Mouse (Mus musculus) neural tube, embryonic 12.5 days (tissue): ENCODE data around the gene Gucy1a1. TPM values are rescaled to one million over a fixed set of nuclear protein-coding genes. Genes with fewer than 3 reads are reported as not detected.

Source experiments
- ATAC-seq: fragments of 200-750 bp; cut with Nextera tagmentation; 2 replicates; pipeline ENCODE4 v1.8.0; 2017; ENCODE audit warnings: low read depth, mild to moderate bottlenecking, moderate TSS enrichment, moderate library complexity; ENCODE audit not compliant: low FRiP score
- H3K27ac ChIP-seq: fragments of 300-500 bp; sonication (generic); 2 replicates; pipeline ENCODE4 v1.5.1; 2016
- H3K27me3 ChIP-seq: fragments of 300-500 bp; sonication (generic); replicated peaks from 2 replicates; pipeline ENCODE4 v1.6.1; 2016; ENCODE audit warnings: mild to moderate bottlenecking
- H3K36me3 ChIP-seq: fragments of 300-500 bp; sonication (generic); 2 replicates; pipeline ENCODE4 v1.6.1; 2016; ENCODE audit warnings: mild to moderate bottlenecking
- H3K4me1 ChIP-seq: fragments of 300-500 bp; sonication (generic); 2 replicates; pipeline ENCODE4 v1.6.1; 2016
- H3K4me2 ChIP-seq: fragments of 300-500 bp; sonication (generic); replicated peaks from 2 replicates; pipeline ENCODE4 v1.6.1; 2016; ENCODE audit warnings: mild to moderate bottlenecking
- H3K4me3 ChIP-seq: fragments of 300-500 bp; sonication (generic); 2 replicates; pipeline ENCODE4 v1.5.1; 2016
- H3K9ac ChIP-seq: fragments of 300-500 bp; sonication (generic); 2 replicates; pipeline ENCODE4 v1.6.1; 2016; ENCODE audit warnings: mild to moderate bottlenecking
- H3K9me3 ChIP-seq: fragments of 300-500 bp; sonication (generic); 2 replicates; pipeline ENCODE4 v1.6.1; 2016; ENCODE audit warnings: mild to moderate bottlenecking
- WGBS: fragments of 180-500 bp; shearing (Covaris S2); methylation state at CpG from one replicate; pipeline ENCODE4 v1.1.7; 2016; 5-methylcytosine and 5-hydroxymethylcytosine counted together
- polyA plus RNA-seq: library from polyadenylated mRNA; unstranded; fragments of >200 nt; fragmentation: Nextera tagmentation; extraction: Ambion mirVana; gene quantifications from 2 replicates; pipeline ENCODE4 v1.2.1, GENCODE M21; 2016

The Gucy1a1 gene
- polyA plus RNA-seq, 1 experiment from 2014 or later: 3.6 TPM

GRCm38 (mm10) chr3:82067830-82068229 is 77.8 kb downstream of the Gucy1a1 start:
- H3K4me1 ChIP-seq: no peaks in the 10 kb centered on the region
- H3K9ac ChIP-seq: no peak overlapping the region
- no peak overlapping the region for H3K27ac ChIP-seq
- no peak overlapping the region for H3K4me2 ChIP-seq
- no peaks in the 10 kb centered on the region for H3K9me3 ChIP-seq
- no peak overlapping the region for H3K4me3 ChIP-seq
- no peak for ATAC-seq
- H3K36me3 ChIP-seq: no peaks in the 10 kb centered on the region
- 86% methylated on average over 5 of the region's 5 CpGs for WGBS
- H3K27me3 ChIP-seq: no peaks in the 10 kb centered on the region; the same call in 1 of the 2 replicates

- 48% methylated on average over 9 of the region's 9 CpGs for WGBS
- no peaks in the 10 kb centered on the region for H3K9me3 ChIP-seq
- no peak overlapping the region for H3K4me3 ChIP-seq
- H3K27ac ChIP-seq: no peak overlapping the region
- H3K4me2 ChIP-seq: no peak overlapping the region
- H3K4me1 ChIP-seq: no peaks in the 10 kb centered on the region
- no peaks in the 10 kb centered on the region for H3K36me3 ChIP-seq
- H3K9ac ChIP-seq: no peak overlapping the region
- no peaks in the 10 kb centered on the region for H3K27me3 ChIP-seq
- ATAC-seq: peak; percentile 56; the same call in 1 of the 2 replicates
Observed at GRCm38 (mm10) chr3:82061402-82062180, 84.0 kb downstream of the Gucy1a1 start.

- no peak overlapping the region for H3K4me3 ChIP-seq
- no peaks in the 10 kb centered on the region for H3K36me3 ChIP-seq
- H3K4me2 ChIP-seq: no peak overlapping the region
- no peaks in the 10 kb centered on the region for H3K27me3 ChIP-seq
- WGBS: 64% methylated on average over 5 of the region's 5 CpGs
- ATAC-seq: no peak
- H3K9me3 ChIP-seq: no peaks in the 10 kb centered on the region
- no peak overlapping the region for H3K9ac ChIP-seq
- H3K27ac ChIP-seq: no peak overlapping the region
- no peaks in the 10 kb centered on the region for H3K4me1 ChIP-seq
Observed at GRCm38 (mm10) chr3:82057201-82057600, 88.4 kb downstream of the Gucy1a1 start.

- H3K4me2 ChIP-seq: no peak overlapping the region
- no peak overlapping the region for H3K9ac ChIP-seq
- H3K4me1 ChIP-seq: no peaks in the 10 kb centered on the region
- H3K9me3 ChIP-seq: no peaks in the 10 kb centered on the region
- no peaks in the 10 kb centered on the region for H3K36me3 ChIP-seq
- no peak overlapping the region for H3K27ac ChIP-seq
- no peaks in the 10 kb centered on the region for H3K27me3 ChIP-seq
- H3K4me3 ChIP-seq: no peak overlapping the region
- WGBS: 74% methylated on average over 5 of the region's 5 CpGs
- ATAC-seq: no peak
Observed at GRCm38 (mm10) chr3:82054283-82054974, 91.2 kb downstream of the Gucy1a1 start.

GRCm38 (mm10) chr3:82052029-82052428 is 93.6 kb downstream of the Gucy1a1 start:
- no peaks in the 10 kb centered on the region for H3K27me3 ChIP-seq
- no peaks in the 10 kb centered on the region for H3K36me3 ChIP-seq
- H3K9ac ChIP-seq: no peak overlapping the region
- H3K9me3 ChIP-seq: no peaks in the 10 kb centered on the region
- ATAC-seq: no peak
- WGBS: 47% methylated on average over 2 of the region's 2 CpGs
- H3K4me1 ChIP-seq: no peaks in the 10 kb centered on the region
- no peak overlapping the region for H3K27ac ChIP-seq
- no peak overlapping the region for H3K4me2 ChIP-seq
- H3K4me3 ChIP-seq: no peak overlapping the region

- Histone ChIP-seq H3K27me3 (no peaks in the 10 kb centered on the region), H3K36me3 (no peaks in the 10 kb centered on the region), H3K27ac (no peak overlapping the region), H3K9ac (no peak overlapping the region), H3K9me3 (no peaks in the 10 kb centered on the region), H3K4me2 (no peak overlapping the region), H3K4me3 (no peak overlapping the region), H3K4me1 (no peaks in the 10 kb centered on the region)
- ATAC-seq: no peak
Observed at GRCm38 (mm10) chr3:82051468-82051867, 94.1 kb downstream of the Gucy1a1 start.

- Histone ChIP-seq H3K4me2 (no peak overlapping the region), H3K27ac (no peak overlapping the region)
- no peak for ATAC-seq
Observed at GRCm38 (mm10) chr3:82048681-82049080, 96.9 kb downstream of the Gucy1a1 start.

GRCm38 (mm10) chr3:82048078-82048477 is 97.5 kb downstream of the Gucy1a1 start:
- no peaks in the 10 kb centered on the region for H3K9me3 ChIP-seq
- H3K36me3 ChIP-seq: no peaks in the 10 kb centered on the region
- WGBS: 62% methylated on average over 4 of the region's 4 CpGs
- H3K4me2 ChIP-seq: no peak overlapping the region
- H3K27me3 ChIP-seq: no peaks in the 10 kb centered on the region
- H3K4me1 ChIP-seq: no peaks in the 10 kb centered on the region
- ATAC-seq: peak; percentile 33; the same call in 1 of the 2 replicates
- H3K9ac ChIP-seq: no peak overlapping the region
- no peak overlapping the region for H3K4me3 ChIP-seq
- H3K27ac ChIP-seq: no peak overlapping the region

More at GRCm38 (mm10) chr3:82048681-82049080, 96.9 kb downstream of the Gucy1a1 start:
- H3K36me3 ChIP-seq: no peaks in the 10 kb centered on the region
- H3K9me3 ChIP-seq: no peaks in the 10 kb centered on the region
- 65% methylated on average over 7 of the region's 7 CpGs for WGBS
- no peaks in the 10 kb centered on the region for H3K27me3 ChIP-seq
- H3K4me3 ChIP-seq: no peak overlapping the region
- H3K4me1 ChIP-seq: no peaks in the 10 kb centered on the region
- H3K9ac ChIP-seq: no peak overlapping the region

- Histone ChIP-seq H3K4me2 (no peak overlapping the region), H3K4me1 (no peaks in the 10 kb centered on the region), H3K27ac (no peak overlapping the region), H3K4me3 (no peak overlapping the region), H3K9me3 (no peaks in the 10 kb centered on the region), H3K36me3 (no peaks in the 10 kb centered on the region), H3K9ac (no peak overlapping the region), H3K27me3 (no peaks in the 10 kb centered on the region)
- peak; percentile 82; the same call in 1 of the 2 replicates for ATAC-seq
- 38% methylated on average over 8 of the region's 8 CpGs for WGBS
Observed at GRCm38 (mm10) chr3:82047100-82047753, 98.4 kb downstream of the Gucy1a1 start.

GRCm38 (mm10) chr3:82046087-82046486 is 99.5 kb downstream of the Gucy1a1 start:
- H3K27me3 ChIP-seq: no peaks in the 10 kb centered on the region
- no peak overlapping the region for H3K9ac ChIP-seq
- WGBS: 93% methylated on average over 8 of the region's 8 CpGs
- H3K4me1 ChIP-seq: no peaks in the 10 kb centered on the region
- no peaks in the 10 kb centered on the region for H3K36me3 ChIP-seq
- ATAC-seq: no peak
- H3K4me2 ChIP-seq: no peak overlapping the region
- H3K27ac ChIP-seq: no peak overlapping the region
- H3K4me3 ChIP-seq: no peak overlapping the region
- no peaks in the 10 kb centered on the region for H3K9me3 ChIP-seq

GRCm38 (mm10) chr3:82044902-82045301 is 100.7 kb downstream of the Gucy1a1 start:
- no peak overlapping the region for H3K4me3 ChIP-seq
- H3K4me1 ChIP-seq: no peaks in the 10 kb centered on the region
- H3K27ac ChIP-seq: no peak overlapping the region
- H3K27me3 ChIP-seq: no peaks in the 10 kb centered on the region
- H3K36me3 ChIP-seq: no peaks in the 10 kb centered on the region
- H3K9me3 ChIP-seq: no peaks in the 10 kb centered on the region
- no peak for ATAC-seq
- H3K4me2 ChIP-seq: no peak overlapping the region
- WGBS: 86% methylated on average over 5 of the region's 5 CpGs
- no peak overlapping the region for H3K9ac ChIP-seq

GRCm38 (mm10) chr3:82043676-82044075 is 101.9 kb downstream of the Gucy1a1 start:
- no peaks in the 10 kb centered on the region for H3K27me3 ChIP-seq
- H3K4me3 ChIP-seq: no peak overlapping the region
- H3K9me3 ChIP-seq: no peaks in the 10 kb centered on the region
- H3K9ac ChIP-seq: no peak overlapping the region
- no peaks in the 10 kb centered on the region for H3K36me3 ChIP-seq
- no peak for ATAC-seq
- no peak overlapping the region for H3K4me2 ChIP-seq
- 87% methylated on average over 6 of the region's 6 CpGs for WGBS
- no peak overlapping the region for H3K27ac ChIP-seq
- no peaks in the 10 kb centered on the region for H3K4me1 ChIP-seq
